Mouse (Mus musculus) adrenal gland, postnatal 25 days (tissue): ENCODE measurements at regions not wholly inside any gene's neighbourhood (a gene's known extent, or its start where the extent isn't known, plus 50 kb on each side); places are given as distances from the start of the nearest gene placed in this dataset.
"Not testable (repeated sequence)": the region's sequence is repeated elsewhere in the genome, so short reads cannot be mapped to it uniquely, and the experiment has no call there.

Source experiments
- DNase-seq: peaks from one replicate; pipeline ENCODE4 v3.0.0; 2021; ENCODE audit warnings: mixed read lengths

- DNase-seq: no peak
Measured at GRCm38 (mm10) chr16:51169294-51169693, 578.3 kb upstream of the Ccdc54 start.

GRCm38 (mm10) chr16:51160768-51161167 lies 569.8 kb upstream of the Ccdc54 start:
- no peak for DNase-seq

- no peak for DNase-seq
Measured at GRCm38 (mm10) chr16:51138575-51138974, 547.6 kb upstream of the Ccdc54 start.

- DNase-seq: no peak
Measured at GRCm38 (mm10) chr16:51119835-51120234, 528.9 kb upstream of the Ccdc54 start.

- DNase-seq: no peak
Measured at GRCm38 (mm10) chr16:51118365-51118764, 527.4 kb upstream of the Ccdc54 start.

- DNase-seq: no peak
Measured at GRCm38 (mm10) chr16:51117836-51118235, 526.9 kb upstream of the Ccdc54 start.

- DNase-seq: no peak
Measured at GRCm38 (mm10) chr16:51109864-51110263, 518.9 kb upstream of the Ccdc54 start.

GRCm38 (mm10) chr16:51107421-51107820 lies 516.5 kb upstream of the Ccdc54 start:
- no peak for DNase-seq

GRCm38 (mm10) chr16:51086556-51086955 lies 495.6 kb upstream of the Ccdc54 start:
- no peak for DNase-seq

- no peak for DNase-seq
Measured at GRCm38 (mm10) chr16:51080146-51080545, 489.2 kb upstream of the Ccdc54 start.

- DNase-seq: no peak
Measured at GRCm38 (mm10) chr16:51048650-51049049, 457.7 kb upstream of the Ccdc54 start.

- DNase-seq: no peak
Measured at GRCm38 (mm10) chr16:51048169-51048568, 457.2 kb upstream of the Ccdc54 start.

GRCm38 (mm10) chr16:51041311-51041710 lies 450.4 kb upstream of the Ccdc54 start:
- no peak for DNase-seq

GRCm38 (mm10) chr16:51002876-51003275 lies 411.9 kb upstream of the Ccdc54 start:
- DNase-seq: no peak

- DNase-seq: no peak
Measured at GRCm38 (mm10) chr16:50964395-50964794, 373.4 kb upstream of the Ccdc54 start.

GRCm38 (mm10) chr16:50944091-50944490 lies 353.1 kb upstream of the Ccdc54 start:
- DNase-seq: no peak

GRCm38 (mm10) chr16:50943581-50943980 lies 352.6 kb upstream of the Ccdc54 start:
- DNase-seq: not testable (repeated sequence)

GRCm38 (mm10) chr16:50942291-50942690 lies 351.3 kb upstream of the Ccdc54 start:
- DNase-seq: no peak

- DNase-seq: no peak
Measured at GRCm38 (mm10) chr16:50939316-50939715, 348.4 kb upstream of the Ccdc54 start.

GRCm38 (mm10) chr16:50907732-50908131 lies 316.8 kb upstream of the Ccdc54 start:
- DNase-seq: no peak

GRCm38 (mm10) chr16:50899151-50899550 lies 308.2 kb upstream of the Ccdc54 start:
- DNase-seq: no peak

- DNase-seq: no peak
Measured at GRCm38 (mm10) chr16:50877926-50878325, 287.0 kb upstream of the Ccdc54 start.

GRCm38 (mm10) chr16:50871318-50871717 lies 280.4 kb upstream of the Ccdc54 start:
- DNase-seq: no peak

GRCm38 (mm10) chr16:50863565-50863964 lies 272.6 kb upstream of the Ccdc54 start:
- no peak for DNase-seq

- no peak for DNase-seq
Measured at GRCm38 (mm10) chr16:50859513-50859912, 268.6 kb upstream of the Ccdc54 start.
